8 mouse cellular contexts compared by ENCODE assay signal in the genomic region with DNA sequence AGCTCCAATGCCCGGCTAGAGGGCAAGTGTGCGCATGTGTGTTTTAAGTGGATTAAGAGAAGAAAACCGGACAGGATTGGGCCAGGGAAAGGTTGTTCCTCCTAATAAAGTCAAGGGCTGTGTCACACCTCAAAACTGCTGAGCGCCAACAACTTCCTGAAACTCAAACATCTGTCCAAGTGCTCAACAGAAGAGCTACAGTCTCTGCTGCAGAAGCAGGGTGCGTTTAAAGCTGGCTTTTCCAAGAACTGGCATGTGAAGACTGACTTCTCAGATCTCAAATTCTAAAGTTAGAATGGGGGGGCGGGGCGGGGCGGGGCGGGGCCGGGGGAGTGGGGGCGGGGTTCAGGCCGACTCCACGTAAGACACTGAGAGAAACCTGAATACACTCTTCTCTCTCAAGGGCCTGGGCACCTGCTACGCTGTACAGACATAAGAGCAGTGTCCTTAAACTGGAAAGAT. TPM values are rescaled to one million over a fixed set of nuclear protein-coding genes. Genes with fewer than 3 reads are reported as not detected.
DNase-seq lines count a peak whose midpoint lies in the region; ATAC-seq and TF ChIP-seq lines count a peak whose summit lies in the region.

No protein-coding gene starts in this region.

- H3K27ac ChIP-seq in forebrain, embryonic 10.5 days = peak overlapping the region; percentile 53; the same call in 1 of the 2 replicates
- no peak overlapping the region for H3K27ac ChIP-seq in forebrain, embryonic 11.5 days (ENCODE audit: low read depth, low read length)
- peak overlapping the region; percentile 85 for H3K27ac ChIP-seq in MEL (ENCODE audit: control insufficient read depth, low read depth, low read length)
- H3K27ac ChIP-seq in hindbrain, embryonic 14.5 days = 0 out of 2 replicates have a peak overlapping the region, but pooled peaks have one; percentile 68
- H3K27ac ChIP-seq in macrophage = peak overlapping the region; percentile 87

- peaks cover 67% of the 10 kb centered on the region for H3K4me1 ChIP-seq in forebrain, embryonic 10.5 days
- peaks cover 15% of the 10 kb centered on the region for H3K4me1 ChIP-seq in forebrain, embryonic 11.5 days (replicated peaks; ENCODE audit: control insufficient read depth, insufficient read depth, low read length)
- H3K4me1 ChIP-seq in MEL (ENCODE audit: control insufficient read depth in 1 of 2, insufficient read depth in 2 of 2, low read length in 2 of 2) = peaks cover 30 to 57% of the 10 kb centered on the region in 2 experiments
- peaks cover 24% of the 10 kb centered on the region for H3K4me1 ChIP-seq in hindbrain, embryonic 14.5 days (replicated peaks; ENCODE audit: control insufficient read depth, insufficient read depth, low read length)

- no peak overlapping the region for H3K4me2 ChIP-seq in forebrain, embryonic 11.5 days (ENCODE audit: low read depth, low read length, severe bottlenecking)
- 0 out of 2 replicates have a peak overlapping the region, but pooled peaks have one; percentile 54 for H3K4me2 ChIP-seq in hindbrain, embryonic 14.5 days (replicated peaks)

- no peak for TF ChIP-seq RAD21 in MEL (IDR thresholded peaks at IDR 0.05; ENCODE audit: low read depth, low read length)

- no peak for TF ChIP-seq EP300 in MEL (IDR thresholded peaks at IDR 0.05; ENCODE audit: low read depth in 1 of 2, low read length in 2 of 2)

- TF ChIP-seq POLR2A in MEL (IDR thresholded peaks at IDR 0.05; ENCODE audit: control insufficient read depth in 1 of 2, insufficient read depth in 1 of 2, low read depth in 1 of 2, low read length in 2 of 2, poor library complexity in 1 of 2) = 0 out of 4 replicates have a peak, but pooled peaks of 1 of the 2 experiments have one; percentile 20

- H3K27me3 ChIP-seq in forebrain, embryonic 10.5 days (ENCODE audit: poor library complexity, severe bottlenecking) = no peaks in the 10 kb centered on the region
- no peaks in the 10 kb centered on the region for H3K27me3 ChIP-seq in forebrain, embryonic 11.5 days (ENCODE audit: control insufficient read depth, insufficient read depth, low read length)
- H3K27me3 ChIP-seq in MEL (ENCODE audit: control insufficient read depth in 1 of 2, insufficient read depth in 2 of 2, low read length in 2 of 2) = no peaks in the 10 kb centered on the region
- H3K27me3 ChIP-seq in hindbrain, embryonic 14.5 days (ENCODE audit: control insufficient read depth, insufficient read depth, low read length) = no peaks in the 10 kb centered on the region

- H3K9me3 ChIP-seq in forebrain, embryonic 10.5 days = no peaks in the 10 kb centered on the region
- no peaks in the 10 kb centered on the region for H3K9me3 ChIP-seq in forebrain, embryonic 11.5 days (ENCODE audit: control insufficient read depth, low read length)
- H3K9me3 ChIP-seq in MEL (replicated peaks; ENCODE audit: insufficient read depth, low read length) = no peaks in the 10 kb centered on the region
- no peaks in the 10 kb centered on the region for H3K9me3 ChIP-seq in hindbrain, embryonic 14.5 days (ENCODE audit: control insufficient read depth, low read length)

- 30% methylated on average over 14 of the region's 14 CpGs for WGBS in forebrain, embryonic 10.5 days
- WGBS in forebrain, embryonic 11.5 days = 30% methylated on average over 14 of the region's 14 CpGs
- 39% methylated on average over 14 of the region's 14 CpGs for WGBS in hindbrain, embryonic 14.5 days
- WGBS in macrophage (ENCODE audit: missing documents) = 7% methylated on average over 12 of the region's 14 CpGs

- no peak overlapping the region for H3K4me3 ChIP-seq in forebrain, embryonic 10.5 days
- no peak overlapping the region for H3K4me3 ChIP-seq in forebrain, embryonic 11.5 days (ENCODE audit: low read depth, low read length)
- H3K4me3 ChIP-seq in MEL (ENCODE audit: control insufficient read depth in 1 of 2, insufficient read depth in 1 of 2, low read depth in 2 of 2, low read length in 2 of 2) = no peak overlapping the region
- H3K4me3 ChIP-seq in hindbrain, embryonic 14.5 days (replicated peaks; ENCODE audit: low read length) = no peak overlapping the region
- no peak overlapping the region for H3K4me3 ChIP-seq in macrophage (ENCODE audit: inconsistent target)

- peaks cover 39% of the 10 kb centered on the region for H3K36me3 ChIP-seq in forebrain, embryonic 10.5 days (replicated peaks)
- H3K36me3 ChIP-seq in forebrain, embryonic 11.5 days (ENCODE audit: control insufficient read depth, insufficient read depth, low read length) = no peaks in the 10 kb centered on the region
- peaks cover 5 to 61% of the 10 kb centered on the region in 2 experiments; a peak in 3 of 4 replicates for H3K36me3 ChIP-seq in MEL (ENCODE audit: control insufficient read depth in 1 of 2, insufficient read depth in 2 of 2, low read length in 2 of 2)
- no peaks in the 10 kb centered on the region for H3K36me3 ChIP-seq in hindbrain, embryonic 14.5 days (replicated peaks; ENCODE audit: control insufficient read depth, insufficient read depth)
- no peaks in the 10 kb centered on the region for H3K36me3 ChIP-seq in macrophage (ENCODE audit: inconsistent target)

- no peak for ATAC-seq in forebrain, embryonic 11.5 days (replicated peaks; ENCODE audit: low FRiP score)
- no peak for ATAC-seq in hindbrain, embryonic 14.5 days (ENCODE audit: low FRiP score)

- peaks cover 94% of the 10 kb centered on the region for H3K79me2 ChIP-seq in MEL (ENCODE audit: control insufficient read depth, insufficient read depth, low read length, poor library complexity)
- H3K79me2 ChIP-seq in macrophage (ENCODE audit: inconsistent target) = peaks cover 63% of the 10 kb centered on the region

- no peak for TF ChIP-seq CTCF in MEL (IDR thresholded peaks at IDR 0.05 in 2 of 3, conservative IDR thresholded peaks at IDR 0.05 in 1 of 3; ENCODE audit: control insufficient read depth in 1 of 3, insufficient read depth in 1 of 3, low read depth in 2 of 3, low read length in 3 of 3, poor library complexity in 1 of 3, severe bottlenecking in 1 of 3)

- H3K9ac ChIP-seq in forebrain, embryonic 11.5 days (ENCODE audit: low read length) = no peak overlapping the region
- peak overlapping the region; percentile 47 for H3K9ac ChIP-seq in MEL (ENCODE audit: control insufficient read depth, low read depth, low read length, poor library complexity, severe bottlenecking)
- H3K9ac ChIP-seq in hindbrain, embryonic 14.5 days = no peak overlapping the region

- DNase-seq in forebrain, embryonic 10.5 days (ENCODE audit: extremely low spot score, low spot score) = no peak
- no peak for DNase-seq in forebrain, embryonic 11.5 days (ENCODE audit: low spot score)
- peak; percentile 86 for DNase-seq in MEL (ENCODE audit: low read depth, low spot score)
- DNase-seq in hindbrain, embryonic 14.5 days (ENCODE audit: low spot score) = no peak
- DNase-seq in urinary bladder, adult 18-20 months (ENCODE audit: low spot score in 2 of 2) = no peak
- DNase-seq in embryo, embryonic 10.5 days (ENCODE audit: low spot score) = no peak
- DNase-seq in thymus, postnatal 10 days (ENCODE audit: low spot score in 2 of 2) = no peak

TF ChIP-seq in MEL, 35 proteins besides CTCF, POLR2A, EP300 and RAD21:
- TF ChIP-seq ELF1 (IDR thresholded peaks at IDR 0.05; ENCODE audit: low read depth, low read length) (peak; percentile 59; the same call in 1 of the 2 replicates), TAL1 (IDR thresholded peaks at IDR 0.05; ENCODE audit: low read length) (no peak), HCFC1 (IDR thresholded peaks at IDR 0.05; ENCODE audit: low read depth, low read length) (no peak), MAZ (IDR thresholded peaks at IDR 0.05; ENCODE audit: low read depth, low read length) (no peak), ETS1 (IDR thresholded peaks at IDR 0.05; ENCODE audit: low read depth, low read length) (peak; percentile 74), JUND (IDR thresholded peaks at IDR 0.05; ENCODE audit: low read depth, low read length) (no peak), BHLHE40 (IDR thresholded peaks at IDR 0.05; ENCODE audit: borderline replicate concordance, low read depth, low read length) (peak; percentile 22; the same call in 1 of the 2 replicates), E2F4 (IDR thresholded peaks at IDR 0.05; ENCODE audit: borderline replicate concordance, low read depth, low read length) (no peak), POLR2AphosphoS2 (IDR thresholded peaks at IDR 0.05; ENCODE audit: low read length) (no peak), SIN3A (IDR thresholded peaks at IDR 0.05; ENCODE audit: low read length) (peak; percentile 69; the same call in 1 of the 2 replicates)

RNA-seq across cellular contexts. Expression of a gene that starts 15.7 kb away (rescaled TPM):
- 135 TPM in 2 replicates for polyA plus RNA-seq in forebrain, embryonic 10.5 days (2016; fragmentation: Nextera tagmentation; extraction: Ambion mirVana)
- 125 and 140 TPM in 2 replicates for polyA plus RNA-seq in forebrain, embryonic 11.5 days (2014; fragmentation: Nextera tagmentation; extraction: Ambion mirVana)
- total RNA-seq in MEL (2012; rRNA removed) = 191 and 213 TPM in 2 replicates
- polyA plus RNA-seq in MEL (2012; ENCODE audit: insufficient read depth in 1 of 2, insufficient read length in 2 of 2, low read depth in 1 of 2, low replicate concordance in 2 of 2, missing spikeins in 1 of 2) (100 to 1,000 TPM; 290 to 643 TPM), macrophage (2018) (6.9 to 29.5 TPM (median 19.7 TPM) in 3 replicates)
- 48.8 and 49.6 TPM in 2 replicates for polyA plus RNA-seq in hindbrain, embryonic 14.5 days (2014; fragmentation: Nextera tagmentation; extraction: Ambion mirVana)
- total RNA-seq in macrophage (2018; cell fraction: chromatin; rRNA removed) = 10 to 100 TPM in 1 of 26 experiments, 1 to 10 TPM in 17, under 1 TPM in 7, not detected in 1; 0.17 to 10.2 (median 2.5) TPM
- 10 to 100 TPM in 8 of 26 experiments, 1 to 10 TPM in 18; 1.2 to 17.5 (median 8.4) TPM for total RNA-seq in macrophage (2018; cell fraction: cytosol; rRNA removed)
- total RNA-seq in macrophage (2018; cell fraction: nucleus; rRNA removed) = 10 to 100 TPM in 1 of 26 experiments, 1 to 10 TPM in 21, under 1 TPM in 4; 0.63 to 15.0 (median 3.3) TPM

RNA-seq across cellular contexts. Expression of a gene that starts 38.8 kb away (rescaled TPM):
- 73.4 and 77.1 TPM in 2 replicates for polyA plus RNA-seq in forebrain, embryonic 10.5 days (2016; fragmentation: Nextera tagmentation; extraction: Ambion mirVana)
- 75.2 and 78.5 TPM in 2 replicates for polyA plus RNA-seq in forebrain, embryonic 11.5 days (2014; fragmentation: Nextera tagmentation; extraction: Ambion mirVana)
- 126 and 128 TPM in 2 replicates for total RNA-seq in MEL (2012; rRNA removed)
- polyA plus RNA-seq in MEL (2012; ENCODE audit: insufficient read depth in 1 of 2, insufficient read length in 2 of 2, low read depth in 1 of 2, low replicate concordance in 2 of 2, missing spikeins in 1 of 2) = 100 to 1,000 TPM in 1 of 2 experiments, not detected in 1; 110 TPM
- 67.8 and 72.0 TPM in 2 replicates for polyA plus RNA-seq in hindbrain, embryonic 14.5 days (2014; fragmentation: Nextera tagmentation; extraction: Ambion mirVana)
- 10 to 100 TPM in 7 of 26 experiments, 1 to 10 TPM in 19; 1.5 to 22.6 (median 5.7) TPM for total RNA-seq in macrophage (2018; cell fraction: chromatin; rRNA removed)
- total RNA-seq in macrophage (2018; cell fraction: cytosol; rRNA removed) = 100 to 1,000 TPM in 5 of 26 experiments, 10 to 100 TPM in 21; 67.3 to 110 (median 83.2) TPM
- 10 to 100 TPM in 25 of 26 experiments, 1 to 10 TPM in 1; 7.5 to 62.2 (median 33.7) TPM for total RNA-seq in macrophage (2018; cell fraction: nucleus; rRNA removed)
- 107 to 127 TPM (median 115 TPM) in 3 replicates for polyA plus RNA-seq in macrophage (2018)
